Mouse (Mus musculus): ENCODE measurements around the gene Slc48a1.

GRCm38 (mm10) chr15:97807867-97808266 lies 29.5 kb downstream of the Slc48a1 start:
- TF ChIP-seq CTCF (conservative IDR thresholded peaks at IDR 0.05; ENCODE audit: low read length) = no peak
- no peak for TF ChIP-seq POU5F1 (IDR thresholded peaks at IDR 0.05; ENCODE audit: borderline replicate concordance, low read length)
